Mouse (Mus musculus) liver, embryonic 15.5 days (tissue): ENCODE measurements around the gene Lhx8. TPM values are rescaled to one million over a fixed set of nuclear protein-coding genes. Genes with fewer than 3 reads are reported as not detected.

Source experiments
- ATAC-seq: fragments of 200-750 bp; cut with Nextera tagmentation; 2 replicates; pipeline ENCODE4 v1.8.0; 2017; ENCODE audit warnings: moderate number of reproducible peaks, mild to moderate bottlenecking, moderate library complexity; ENCODE audit not compliant: insufficient read depth
- H3K27ac ChIP-seq: fragments of 300-500 bp; sonication (generic); replicated peaks from 2 replicates; pipeline ENCODE4 v1.5.1; 2015; ENCODE audit warnings: mild to moderate bottlenecking, inconsistent platforms
- H3K27me3 ChIP-seq: fragments of 300-500 bp; sonication (generic); 2 replicates; pipeline ENCODE4 v1.6.1; 2015; ENCODE audit warnings: mild to moderate bottlenecking, inconsistent platforms
- H3K36me3 ChIP-seq: fragments of 300-500 bp; sonication (generic); replicated peaks from 2 replicates; pipeline ENCODE4 v1.6.1; 2015; ENCODE audit warnings: moderate library complexity, mild to moderate bottlenecking, inconsistent platforms
- H3K4me1 ChIP-seq: fragments of 300-500 bp; sonication (generic); replicated peaks from 2 replicates; pipeline ENCODE4 v1.6.1; 2015; ENCODE audit warnings: inconsistent platforms
- H3K4me2 ChIP-seq: fragments of 300-500 bp; sonication (generic); 2 replicates; pipeline ENCODE4 v1.6.1; 2015; ENCODE audit warnings: moderate library complexity, mild to moderate bottlenecking, inconsistent platforms
- H3K4me3 ChIP-seq: fragments of 300-500 bp; sonication (generic); replicated peaks from 2 replicates; pipeline ENCODE4 v1.5.1; 2015; ENCODE audit warnings: mild to moderate bottlenecking, inconsistent platforms
- H3K9ac ChIP-seq: fragments of 300-500 bp; sonication (generic); 2 replicates; pipeline ENCODE4 v1.6.1; 2015; ENCODE audit warnings: moderate library complexity, mild to moderate bottlenecking, inconsistent platforms
- H3K9me3 ChIP-seq: fragments of 300-500 bp; sonication (generic); replicated peaks from 2 replicates; pipeline ENCODE4 v1.6.1; 2016; ENCODE audit warnings: inconsistent platforms
- WGBS: fragments of 180-500 bp; shearing (Covaris S2); methylation state at CpG from one replicate; pipeline ENCODE4 v1.1.7; 2015; ENCODE audit warnings: mixed read lengths; ENCODE audit not compliant: insufficient replicate concordance; 5-methylcytosine and 5-hydroxymethylcytosine counted together
- polyA plus RNA-seq: library from polyadenylated mRNA; unstranded; fragments of >200 nt; fragmentation: Nextera tagmentation; extraction: Ambion mirVana; gene quantifications from 2 replicates; pipeline ENCODE4 v1.2.1, GENCODE M21; 2015

Lhx8 gene
- polyA plus RNA-seq, 1 experiment from 2014 or later, result not detected

DNA sequence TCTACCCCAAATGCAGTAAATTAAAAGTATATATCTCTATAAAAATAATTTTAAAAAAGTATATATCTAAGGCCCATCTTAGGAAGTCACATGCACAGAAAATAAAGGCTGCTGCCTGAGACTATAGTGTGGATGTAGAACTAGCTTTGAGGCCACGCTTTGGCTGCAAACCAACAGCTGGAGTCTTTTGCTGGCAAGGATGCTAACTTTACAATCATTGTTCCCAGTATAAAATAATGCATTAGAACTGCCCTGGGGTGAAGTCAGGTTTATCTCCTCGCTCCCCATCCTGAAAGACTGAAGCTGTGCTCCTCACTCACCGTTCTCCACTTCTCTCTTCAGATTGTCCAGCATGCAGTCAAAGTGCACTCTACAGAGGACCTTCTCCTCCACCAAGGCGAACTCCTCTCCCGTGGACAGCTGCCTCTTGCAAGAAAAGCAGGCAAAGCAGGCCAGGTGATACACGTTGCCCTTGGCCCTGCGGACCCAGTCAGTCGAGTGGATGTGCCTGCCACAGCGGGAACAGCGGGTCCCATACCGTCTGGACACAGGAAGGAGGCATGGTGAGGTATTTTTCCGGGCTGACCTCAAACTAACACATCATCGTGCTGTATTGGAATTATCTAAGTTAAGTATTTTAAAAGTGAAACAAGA, 8.4 kb downstream of the Lhx8 start:
- no peak for ATAC-seq
- Histone ChIP-seq H3K9ac (no peak overlapping the region), H3K36me3 (no peaks in the 10 kb centered on the region), H3K27me3 (peaks cover 53% of the 10 kb centered on the region), H3K4me3 (no peak overlapping the region), H3K27ac (no peak overlapping the region), H3K4me1 (no peaks in the 10 kb centered on the region), H3K4me2 (no peak overlapping the region), H3K9me3 (no peaks in the 10 kb centered on the region)
- 52% methylated on average over 13 of the region's 13 CpGs for WGBS

DNA sequence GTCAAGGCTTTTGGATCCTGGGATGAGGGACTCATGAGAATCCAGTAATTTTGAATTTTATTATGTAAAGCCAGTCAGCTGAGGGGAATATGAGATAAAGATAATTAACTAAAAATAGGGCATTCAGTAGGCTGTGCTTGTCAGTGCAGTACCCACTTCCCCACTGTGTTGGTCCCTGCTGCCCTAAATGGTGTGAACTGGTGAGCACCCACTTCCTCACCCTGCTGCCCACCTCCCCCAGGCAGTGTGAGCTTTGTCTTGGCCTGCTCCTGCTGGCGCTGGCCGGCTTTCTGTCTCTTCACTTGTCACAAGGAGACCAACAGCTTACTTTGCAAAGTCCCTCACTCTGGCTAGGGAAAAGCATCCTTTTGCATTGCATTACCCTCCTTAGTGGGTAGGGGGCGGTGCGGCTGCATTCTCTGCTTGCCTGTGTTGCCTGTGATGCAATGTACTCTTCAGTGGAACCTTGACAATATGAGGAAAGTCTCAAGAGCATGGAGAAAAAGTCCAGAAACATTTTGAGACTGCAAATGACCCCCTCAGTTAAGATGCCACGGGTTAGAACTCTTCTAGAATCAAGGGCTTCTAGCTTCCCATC, 12.7 kb downstream of the Lhx8 start:
- Histone ChIP-seq H3K27ac (no peak overlapping the region), H3K27me3 (peaks cover 13% of the 10 kb centered on the region), H3K4me2 (no peak overlapping the region), H3K4me3 (no peak overlapping the region), H3K36me3 (no peaks in the 10 kb centered on the region), H3K9me3 (no peaks in the 10 kb centered on the region), H3K9ac (no peak overlapping the region), H3K4me1 (no peaks in the 10 kb centered on the region)
- ATAC-seq, result no peak
- 10% methylated on average over 5 of the region's 5 CpGs for WGBS

DNA sequence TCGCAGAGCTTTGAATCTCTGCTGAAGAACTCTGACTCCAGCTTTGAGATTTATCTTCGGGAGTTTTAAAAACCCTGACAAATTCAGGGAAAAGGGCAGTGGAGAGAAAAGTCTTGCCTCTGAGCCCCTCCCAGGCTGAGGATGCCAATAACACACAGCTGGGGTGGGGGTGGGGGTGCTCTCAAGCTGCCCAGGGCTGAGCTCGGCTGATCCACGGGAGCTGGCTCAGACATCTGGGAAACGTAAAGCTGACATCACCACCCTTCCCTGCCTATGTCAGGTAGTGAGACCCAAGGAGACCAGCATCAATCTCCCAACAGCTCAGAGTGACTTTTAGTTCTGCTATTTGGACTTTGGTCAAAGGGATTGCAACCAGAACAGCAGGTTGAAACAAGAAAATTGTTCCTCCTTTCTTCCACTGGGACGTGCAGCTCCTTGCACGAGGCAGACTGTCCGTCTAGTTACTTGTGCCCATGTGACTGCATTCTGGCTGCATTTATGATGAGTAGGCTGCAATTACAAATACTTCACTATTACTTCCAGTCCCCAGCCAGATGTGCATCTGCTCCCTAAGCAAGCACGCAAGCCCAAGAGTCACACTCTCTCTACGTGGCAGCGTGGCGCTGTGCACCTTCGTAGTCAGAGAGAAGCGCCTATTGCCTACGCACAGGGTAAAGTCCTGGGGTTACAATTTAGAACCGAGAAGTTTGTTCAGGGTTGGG, 25.1 kb downstream of the Lhx8 start:
- WGBS, result 64% methylated on average over 16 of the region's 16 CpGs
- Histone ChIP-seq H3K9ac (no peak overlapping the region), H3K9me3 (no peaks in the 10 kb centered on the region), H3K4me2 (no peak overlapping the region), H3K36me3 (no peaks in the 10 kb centered on the region), H3K4me1 (no peaks in the 10 kb centered on the region), H3K4me3 (no peak overlapping the region), H3K27ac (no peak overlapping the region), H3K27me3 (no peaks in the 10 kb centered on the region)
- ATAC-seq, result no peak

DNA sequence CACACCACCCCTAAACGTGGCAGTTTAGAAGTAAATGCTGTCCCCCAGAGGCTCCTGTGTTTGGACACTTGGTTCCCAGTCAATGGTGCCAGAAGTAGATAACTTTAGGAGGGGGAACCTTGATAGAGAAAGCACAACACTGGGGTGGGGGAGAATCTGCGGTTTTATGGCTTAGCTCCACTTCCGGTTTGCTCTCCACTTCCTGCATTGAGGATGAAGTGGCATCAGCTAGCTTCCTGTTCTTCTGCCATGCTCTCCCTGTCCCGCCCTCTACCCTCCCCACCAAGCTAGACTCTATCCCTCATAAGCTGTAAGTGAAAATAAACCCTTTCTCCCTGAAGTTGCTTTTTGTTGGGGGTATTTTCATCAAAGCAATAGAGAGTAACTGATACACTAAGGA, 29.4 kb downstream of the Lhx8 start:
- H3K4me1 ChIP-seq, result no peaks in the 10 kb centered on the region
- no peak for ATAC-seq
- H3K9ac ChIP-seq, result no peak overlapping the region
- no peak overlapping the region for H3K4me3 ChIP-seq
- H3K27ac ChIP-seq, result no peak overlapping the region
- H3K27me3 ChIP-seq, result no peaks in the 10 kb centered on the region
- WGBS, result 28% methylated on average over 4 of the region's 4 CpGs
- H3K36me3 ChIP-seq, result no peaks in the 10 kb centered on the region
- H3K4me2 ChIP-seq, result no peak overlapping the region
- H3K9me3 ChIP-seq, result no peaks in the 10 kb centered on the region

DNA sequence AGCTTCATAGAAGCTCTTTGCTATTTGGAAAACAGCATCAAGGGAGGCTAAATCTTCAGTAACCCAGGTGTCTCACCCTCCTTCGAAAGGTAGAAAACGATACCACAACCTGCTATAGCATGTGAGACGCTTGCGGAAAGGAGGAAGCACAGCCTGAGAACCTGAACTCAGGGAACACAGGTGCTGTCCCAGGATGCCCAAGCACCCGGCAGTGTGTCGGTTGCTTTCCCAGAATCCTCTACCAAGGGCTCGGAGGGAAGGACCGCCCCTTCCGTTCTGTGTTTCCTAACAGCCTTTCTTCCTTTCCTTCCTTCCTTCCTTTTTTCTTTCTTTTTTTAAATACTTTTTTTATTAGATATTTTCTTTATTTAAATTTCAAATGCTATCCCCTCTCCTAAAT, 30.5 kb downstream of the Lhx8 start:
- Histone ChIP-seq H3K27ac (no peak overlapping the region), H3K36me3 (no peaks in the 10 kb centered on the region), H3K9ac (no peak overlapping the region), H3K4me1 (no peaks in the 10 kb centered on the region), H3K27me3 (no peaks in the 10 kb centered on the region), H3K9me3 (no peaks in the 10 kb centered on the region), H3K4me3 (no peak overlapping the region), H3K4me2 (no peak overlapping the region)
- 81% methylated on average over 9 of the region's 9 CpGs for WGBS
- ATAC-seq, result no peak

DNA sequence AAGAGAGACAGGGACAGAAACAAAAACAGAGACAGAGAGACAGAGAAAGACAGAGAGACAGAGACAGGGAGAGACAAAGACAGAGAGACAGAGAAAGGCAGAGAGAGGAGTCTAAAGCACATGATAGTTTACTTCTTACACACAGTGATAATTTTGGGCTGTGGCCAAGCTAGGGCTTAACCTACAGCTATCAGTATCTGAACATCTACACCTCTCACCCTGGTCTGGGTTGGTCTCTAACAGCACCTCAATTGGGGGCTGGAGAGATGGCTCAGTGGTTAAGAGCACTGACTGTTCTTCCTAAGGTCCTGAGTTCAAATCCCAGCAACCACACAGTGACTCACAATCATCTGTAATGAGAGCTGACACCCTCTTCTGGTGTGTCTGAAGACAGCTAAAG, 32.0 kb downstream of the Lhx8 start:
- no peak overlapping the region for H3K4me2 ChIP-seq
- H3K27me3 ChIP-seq, result no peaks in the 10 kb centered on the region
- H3K4me3 ChIP-seq, result no peak overlapping the region
- H3K9me3 ChIP-seq, result no peaks in the 10 kb centered on the region
- H3K4me1 ChIP-seq, result no peaks in the 10 kb centered on the region
- ATAC-seq, result peak; percentile 50; the same call in 1 of the 2 replicates
- no peaks in the 10 kb centered on the region for H3K36me3 ChIP-seq
- no peak overlapping the region for H3K9ac ChIP-seq
- H3K27ac ChIP-seq, result no peak overlapping the region

DNA sequence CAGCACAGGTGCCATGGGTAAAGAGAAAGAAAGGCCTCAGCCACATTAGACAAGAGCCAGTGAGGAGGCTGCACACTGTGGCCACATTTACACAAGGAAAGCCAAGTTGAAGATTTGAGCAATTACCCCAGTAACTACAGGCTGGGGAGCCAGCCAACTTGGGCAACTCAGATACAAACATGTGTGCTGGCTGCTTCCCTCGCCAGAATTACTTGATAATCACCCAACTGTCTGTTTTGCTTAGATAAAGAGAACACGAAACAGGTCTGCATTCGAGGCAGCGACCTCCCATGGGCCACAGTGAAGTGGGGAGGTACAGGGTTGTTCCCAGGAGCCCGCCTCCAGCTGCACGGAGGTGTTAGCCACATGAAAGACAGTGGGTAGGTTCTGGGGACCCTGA, 33.0 kb downstream of the Lhx8 start:
- no peaks in the 10 kb centered on the region for H3K4me1 ChIP-seq
- WGBS, result 18% methylated on average over 6 of the region's 6 CpGs
- H3K4me3 ChIP-seq, result no peak overlapping the region
- H3K27me3 ChIP-seq, result 0 out of 2 replicates have a peak, but pooled peaks cover 4% of the 10 kb centered on the region
- no peak overlapping the region for H3K4me2 ChIP-seq
- ATAC-seq, result peak; percentile 64
- H3K36me3 ChIP-seq, result no peaks in the 10 kb centered on the region
- no peaks in the 10 kb centered on the region for H3K9me3 ChIP-seq
- no peak overlapping the region for H3K27ac ChIP-seq
- no peak overlapping the region for H3K9ac ChIP-seq

DNA sequence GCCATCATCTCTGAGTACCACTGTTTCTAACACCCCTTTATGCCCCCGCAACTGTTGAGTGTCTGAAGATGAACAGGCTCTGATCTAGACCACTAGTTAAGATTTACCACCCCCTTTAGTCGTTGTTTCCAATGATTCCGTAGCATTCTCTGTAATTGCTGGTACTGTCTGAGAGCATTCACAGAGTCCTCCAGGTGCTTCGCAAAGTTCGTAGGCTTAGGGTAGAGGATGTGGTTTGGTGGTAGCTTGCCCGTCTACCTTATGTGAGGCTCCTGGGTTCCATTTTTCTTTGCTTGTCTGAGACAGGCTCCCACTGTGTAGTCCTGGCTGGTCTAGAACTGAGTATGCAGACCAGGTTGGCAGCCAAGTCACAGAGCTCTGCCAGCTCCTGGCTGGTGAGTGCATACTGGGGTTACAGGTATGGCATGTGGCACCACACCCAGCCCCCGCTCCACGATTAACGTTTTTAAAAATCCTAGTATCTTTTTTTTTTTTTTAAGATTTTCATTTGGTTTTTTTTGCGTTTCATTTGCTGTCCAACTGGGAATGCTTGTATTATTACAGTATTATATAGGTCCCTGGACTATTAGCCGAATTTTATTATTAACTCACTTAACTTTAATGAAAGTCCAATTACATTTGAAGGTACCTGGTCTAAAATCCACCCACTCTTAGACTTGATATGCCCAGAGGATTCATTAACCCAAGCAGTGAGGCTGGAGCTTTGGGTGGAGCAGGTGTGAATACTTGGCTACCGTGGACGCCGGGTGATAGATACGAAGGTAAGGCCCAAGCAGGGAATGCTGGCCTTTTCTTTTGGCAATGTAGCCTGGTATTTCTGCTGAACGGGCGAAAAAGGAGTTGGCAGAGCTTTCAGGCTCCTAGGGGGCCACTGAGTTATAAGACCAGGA, 35.3 kb downstream of the Lhx8 start:
- Histone ChIP-seq H3K4me3 (no peak overlapping the region), H3K9me3 (no peaks in the 10 kb centered on the region), H3K4me1 (no peaks in the 10 kb centered on the region), H3K36me3 (no peaks in the 10 kb centered on the region), H3K27me3 (0 out of 2 replicates have a peak, but pooled peaks cover 4% of the 10 kb centered on the region), H3K27ac (no peak overlapping the region), H3K9ac (no peak overlapping the region), H3K4me2 (no peak overlapping the region)
- no peak for ATAC-seq
- WGBS, result 75% methylated on average over 17 of the region's 17 CpGs

DNA sequence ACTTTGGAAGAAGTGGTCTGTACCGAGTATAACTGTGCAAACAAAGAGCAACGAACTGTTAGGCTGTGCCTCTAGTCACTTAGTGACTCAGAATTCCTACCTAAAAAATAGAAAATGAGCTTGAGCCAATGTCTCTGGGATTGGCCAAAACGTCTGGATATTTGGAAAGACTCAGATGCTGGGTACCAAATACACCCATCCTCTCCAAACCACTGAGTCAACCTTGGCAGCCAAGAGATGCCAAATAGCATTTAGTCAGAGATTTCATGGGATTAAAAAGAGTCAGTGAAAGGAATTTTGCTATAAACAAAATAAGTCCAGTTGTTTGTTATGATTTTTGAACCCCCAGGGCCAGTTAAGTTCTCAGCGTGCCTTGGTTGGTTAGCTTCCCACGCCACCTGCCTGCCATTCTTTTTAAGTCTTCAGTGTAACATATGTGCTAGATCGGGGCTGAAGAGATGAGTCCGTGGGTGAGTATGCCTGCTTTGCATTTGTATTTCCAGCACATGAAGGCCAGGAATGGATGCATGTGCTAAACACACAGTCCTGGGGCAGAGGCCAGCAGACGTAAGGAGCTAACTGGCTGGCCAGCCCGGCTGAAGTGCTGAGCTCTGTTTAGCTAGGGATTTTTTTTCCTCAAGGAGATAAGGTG, 36.5 kb downstream of the Lhx8 start:
- Histone ChIP-seq H3K27ac (no peak overlapping the region), H3K36me3 (no peaks in the 10 kb centered on the region), H3K27me3 (0 out of 2 replicates have a peak, but pooled peaks cover 4% of the 10 kb centered on the region), H3K4me3 (no peak overlapping the region), H3K9me3 (no peaks in the 10 kb centered on the region), H3K9ac (no peak overlapping the region), H3K4me1 (no peaks in the 10 kb centered on the region), H3K4me2 (no peak overlapping the region)
- 54% methylated on average over 9 of the region's 9 CpGs for WGBS
- ATAC-seq, result no peak

DNA sequence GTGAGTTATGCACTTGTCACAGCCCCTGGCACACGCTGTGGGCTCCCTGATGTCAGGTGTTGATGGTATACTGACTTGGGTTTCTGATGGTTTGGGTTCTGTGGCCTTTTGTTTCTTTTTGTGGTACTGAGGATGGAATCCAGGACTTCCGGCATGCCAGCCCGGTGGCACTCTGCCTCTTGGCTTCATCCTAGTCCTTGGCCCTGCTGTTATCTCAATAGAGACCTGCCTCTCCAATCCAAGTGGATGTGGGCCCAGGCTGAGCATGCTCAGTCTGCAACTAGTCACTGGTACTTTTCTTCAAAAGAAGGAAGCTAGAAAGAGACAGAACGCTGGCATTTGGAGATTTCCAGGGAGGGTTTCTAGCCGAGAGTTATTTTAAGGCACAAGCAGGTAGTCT, 38.3 kb downstream of the Lhx8 start:
- Histone ChIP-seq H3K27me3 (0 out of 2 replicates have a peak, but pooled peaks cover 4% of the 10 kb centered on the region), H3K27ac (no peak overlapping the region), H3K9me3 (no peaks in the 10 kb centered on the region), H3K4me3 (no peak overlapping the region), H3K4me1 (no peaks in the 10 kb centered on the region), H3K36me3 (no peaks in the 10 kb centered on the region), H3K9ac (no peak overlapping the region), H3K4me2 (no peak overlapping the region)
- no peak for ATAC-seq
- 48% methylated on average over 5 of the region's 5 CpGs for WGBS
